Mouse (Mus musculus) lung, adult 2 months (tissue): ENCODE measurements around the gene Homez.

Experiments used
- CTCF ChIP-seq: fragments of 200-500 bp; IDR thresholded peaks from 2 replicates; pipeline ENCODE4 v1.5.1; 2011; ENCODE audit warnings: mild to moderate bottlenecking, low read length, control low read depth; ENCODE audit not compliant: insufficient read depth
- POLR2A ChIP-seq: fragments of 200-500 bp; IDR thresholded peaks from 2 replicates; pipeline ENCODE4 v1.6.1; 2011; ENCODE audit warnings: low read depth, mild to moderate bottlenecking, control low read depth, low read length, borderline replicate concordance; ENCODE audit errors: extremely low read depth

- TF ChIP-seq CTCF (no peak), POLR2A (no peak)
Observed at GRCm38 (mm10) chr14:54856703-54857102, 14.1 kb downstream of the Homez start.
